13 mouse cellular contexts compared by ENCODE assay signal in the genomic region with DNA sequence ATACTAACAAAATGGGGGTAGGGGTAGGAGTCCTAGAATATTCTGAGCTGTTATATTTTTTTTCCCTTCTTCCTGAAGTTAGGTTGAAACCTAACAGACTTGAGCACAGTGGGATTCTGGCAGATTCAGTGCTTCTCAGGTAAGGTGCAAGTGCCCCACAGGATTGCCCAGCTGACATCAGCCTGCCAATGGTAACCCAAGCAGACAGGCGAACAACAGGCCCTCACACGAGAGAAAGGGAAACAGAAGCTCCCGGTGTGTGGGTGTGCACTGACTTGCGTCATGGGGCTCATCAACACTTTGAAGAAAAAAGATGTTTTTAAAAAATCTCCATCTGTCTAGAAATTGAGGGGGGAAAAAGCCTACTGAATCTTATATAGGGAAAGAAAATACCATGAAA. TPM values are rescaled to one million over a fixed set of nuclear protein-coding genes. Genes with fewer than 3 reads are reported as not detected.
DNase-seq lines count a peak whose midpoint lies in the region; ATAC-seq and TF ChIP-seq lines count a peak whose summit lies in the region.
"Had no signal": no experiment of that assay in that cellular context is flagged by ENCODE, and none has a peak within 500 bp of the region (broad histone marks: within the 10 kb centered on the region; RNA-seq: fewer than 3 reads in every experiment).

No protein-coding gene starts in this region.

- H3K36me3 ChIP-seq in forebrain, embryonic 14.5 days (ENCODE audit: control insufficient read depth, insufficient read depth, low read length): no peaks in the 10 kb centered on the region
- H3K36me3 ChIP-seq in forebrain, embryonic 15.5 days: no peaks in the 10 kb centered on the region
- H3K36me3 ChIP-seq: forebrain, embryonic 10.5 days; lung, embryonic 15.5 days had no signal

- ATAC-seq in forebrain, embryonic 14.5 days: no peak
- no peak for ATAC-seq in forebrain, embryonic 15.5 days (replicated peaks)
- ATAC-seq: hindbrain, embryonic 16.5 days had no signal

- H3K27me3 ChIP-seq in forebrain, embryonic 14.5 days (replicated peaks; ENCODE audit: control insufficient read depth, insufficient read depth, low read length): no peaks in the 10 kb centered on the region
- H3K27me3 ChIP-seq in forebrain, embryonic 15.5 days: no peaks in the 10 kb centered on the region
- H3K27me3 ChIP-seq: lung, embryonic 15.5 days had no signal

- H3K27ac ChIP-seq in forebrain, embryonic 14.5 days (ENCODE audit: low read depth, low read length): no peak overlapping the region
- H3K27ac ChIP-seq in forebrain, embryonic 15.5 days (replicated peaks): no peak overlapping the region
- H3K27ac ChIP-seq in layer of hippocampus, adult 2 months: no peak overlapping the region
- H3K27ac ChIP-seq: forebrain, embryonic 10.5 days; lung, embryonic 15.5 days had no signal

- DNase-seq in forebrain, embryonic 14.5 days (ENCODE audit: low spot score): peak; percentile 17
- peak; percentile 87 for DNase-seq in cerebellum, adult 9-11 months
- peak; percentile 50 to 70 for DNase-seq in layer of hippocampus, adult 2 months (ENCODE audit: low spot score in 2 of 2)
- peak; percentile 62 to 67 for DNase-seq in left cerebral cortex, postnatal 36 days (ENCODE audit: low spot score in 2 of 2)
- DNase-seq in adrenal gland, postnatal 10 days: no peak
- DNase-seq in embryo, embryonic 11 days: no peak
- DNase-seq in kidney, postnatal 10 days: no peak
- DNase-seq: adrenal gland, postnatal 36 days; midbrain, embryonic 14.5 days had no signal

- no peak overlapping the region for H3K9ac ChIP-seq in forebrain, embryonic 14.5 days (ENCODE audit: low read length)
- H3K9ac ChIP-seq in forebrain, embryonic 15.5 days (replicated peaks): no peak overlapping the region
- H3K9ac ChIP-seq: lung, embryonic 15.5 days had no signal

- H3K9me3 ChIP-seq in forebrain, embryonic 14.5 days (replicated peaks; ENCODE audit: control insufficient read depth, low read length): no peaks in the 10 kb centered on the region
- H3K9me3 ChIP-seq in forebrain, embryonic 15.5 days: no peaks in the 10 kb centered on the region
- H3K9me3 ChIP-seq: forebrain, embryonic 10.5 days; lung, embryonic 15.5 days had no signal

- TF ChIP-seq CTCF in layer of hippocampus, adult 2 months (conservative IDR thresholded peaks at IDR 0.05): no peak

- intact Hi-C loops in left cerebral cortex, postnatal 36 days (cut with DNase I): loop anchor here (5.0 kb wide), 1 partner anchor 128 kb away; no protein-coding TSS in a partner anchor

- H3K4me1 ChIP-seq in forebrain, embryonic 14.5 days (ENCODE audit: control insufficient read depth, insufficient read depth, low read length): no peaks in the 10 kb centered on the region
- H3K4me1 ChIP-seq in forebrain, embryonic 15.5 days: no peaks in the 10 kb centered on the region
- H3K4me1 ChIP-seq: lung, embryonic 15.5 days had no signal

- 68% methylated on average over 4 of the region's 4 CpGs for WGBS in forebrain, embryonic 14.5 days
- 57% methylated on average over 4 of the region's 4 CpGs for WGBS in forebrain, embryonic 15.5 days

- H3K4me3 ChIP-seq in forebrain, embryonic 14.5 days (ENCODE audit: low read depth, low read length): no peak overlapping the region
- no peak overlapping the region for H3K4me3 ChIP-seq in forebrain, embryonic 15.5 days
- H3K4me3 ChIP-seq in layer of hippocampus, adult 2 months: no peak overlapping the region
- H3K4me3 ChIP-seq: forebrain, embryonic 10.5 days; lung, embryonic 15.5 days had no signal

- H3K4me2 ChIP-seq in forebrain, embryonic 14.5 days (ENCODE audit: low read length): no peak overlapping the region
- H3K4me2 ChIP-seq in forebrain, embryonic 15.5 days (replicated peaks): no peak overlapping the region
- H3K4me2 ChIP-seq: lung, embryonic 15.5 days had no signal

RNA-seq across cellular contexts. Expression of a gene that starts 28.5 kb away (rescaled TPM):
- 62.0 and 84.9 TPM in 2 replicates for polyA plus RNA-seq in forebrain, embryonic 14.5 days (2014; fragmentation: Nextera tagmentation; extraction: Ambion mirVana)
- polyA plus RNA-seq in forebrain, embryonic 15.5 days (2015; fragmentation: Nextera tagmentation; extraction: Ambion mirVana): 116 and 117 TPM in 2 replicates
- 10 to 100 TPM; 25.2 to 26.8 TPM for total RNA-seq in layer of hippocampus, adult 2 months (2021)
- 10 to 100 TPM; 21.3 to 23.5 TPM for total RNA-seq in left cerebral cortex, postnatal 36 days (2021)
- 10 to 100 TPM; 46.8 to 78.3 TPM for total RNA-seq in adrenal gland, postnatal 10 days (2021)

RNA-seq across cellular contexts. Expression of a gene that starts 53.9 kb away (rescaled TPM):
- polyA plus RNA-seq in forebrain, embryonic 14.5 days (2014; fragmentation: Nextera tagmentation; extraction: Ambion mirVana): 17.2 and 17.3 TPM in 2 replicates
- polyA plus RNA-seq in forebrain, embryonic 15.5 days (2015; fragmentation: Nextera tagmentation; extraction: Ambion mirVana): 14.8 and 15.8 TPM in 2 replicates
- 10 to 100 TPM; 28.9 to 32.2 TPM for total RNA-seq in layer of hippocampus, adult 2 months (2021)
- total RNA-seq in left cerebral cortex, postnatal 36 days (2021): 10 to 100 TPM; 28.3 to 34.3 TPM
- total RNA-seq in adrenal gland, postnatal 10 days (2021): 10 to 100 TPM; 42.7 to 57.5 TPM

Comparison
In these comparisons a context has a peak if more than half of its experiments do, and no peak if none do; other contexts are left out.
1. DNase-seq: peak in forebrain, embryonic 14.5 days (single experiment), cerebellum, adult 9-11 months (single experiment), layer of hippocampus, adult 2 months (2 of 2) and left cerebral cortex, postnatal 36 days (2 of 2); none in adrenal gland, postnatal 10 days (single experiment), embryo, embryonic 11 days (single experiment) and kidney, postnatal 10 days (single experiment).